Mouse (Mus musculus): ENCODE results near the gene Ecm2.

Gene Ecm2

GRCm38 (mm10) chr13:49504510-49504909 is at the start of gene Ecm2:
Gene Ecm2, plus strand, starts transcription at chr13:49504810.
- no peak for DNase-seq

- DNase-seq = no peak
Observed at GRCm38 (mm10) chr13:49460276-49460675, 44.3 kb upstream of the Ecm2 start.

- DNase-seq = no peak
Observed at GRCm38 (mm10) chr13:49460692-49461414, 43.8 kb upstream of the Ecm2 start.

- DNase-seq = no peak
Observed at GRCm38 (mm10) chr13:49461458-49462132, 43.0 kb upstream of the Ecm2 start.

GRCm38 (mm10) chr13:49462921-49463320 is 41.7 kb upstream of the Ecm2 start:
- DNase-seq = no peak

- DNase-seq = no peak
Observed at GRCm38 (mm10) chr13:49465875-49466274, 38.7 kb upstream of the Ecm2 start.

- no peak for DNase-seq
Observed at GRCm38 (mm10) chr13:49466393-49467075, 38.1 kb upstream of the Ecm2 start.

GRCm38 (mm10) chr13:49467585-49467984 is 37.0 kb upstream of the Ecm2 start:
- no peak for DNase-seq

GRCm38 (mm10) chr13:49469002-49469401 is 35.6 kb upstream of the Ecm2 start:
- no peak for DNase-seq

- no peak for DNase-seq
Observed at GRCm38 (mm10) chr13:49470319-49470718, 34.3 kb upstream of the Ecm2 start.

- DNase-seq = no peak
Observed at GRCm38 (mm10) chr13:49470806-49471205, 33.8 kb upstream of the Ecm2 start.

GRCm38 (mm10) chr13:49471981-49472675 is 32.5 kb upstream of the Ecm2 start:
- no peak for DNase-seq

- DNase-seq = no peak
Observed at GRCm38 (mm10) chr13:49472676-49473005, 32.0 kb upstream of the Ecm2 start.

- DNase-seq = no peak
Observed at GRCm38 (mm10) chr13:49477887-49478286, 26.7 kb upstream of the Ecm2 start.

- no peak for DNase-seq
Observed at GRCm38 (mm10) chr13:49478851-49479374, 25.7 kb upstream of the Ecm2 start.

- DNase-seq = no peak
Observed at GRCm38 (mm10) chr13:49479399-49479798, 25.2 kb upstream of the Ecm2 start.

GRCm38 (mm10) chr13:49480057-49480456 is 24.6 kb upstream of the Ecm2 start:
- no peak for DNase-seq

GRCm38 (mm10) chr13:49480551-49480950 is 24.1 kb upstream of the Ecm2 start:
- no peak for DNase-seq

- no peak for DNase-seq
Observed at GRCm38 (mm10) chr13:49485388-49485787, 19.2 kb upstream of the Ecm2 start.

GRCm38 (mm10) chr13:49492376-49493368 is 11.9 kb upstream of the Ecm2 start, which contains the start of gene Tes3-ps:
Gene Tes3-ps, plus strand, starts transcription at chr13:49493318.
- no peak for DNase-seq

- DNase-seq = no peak
Observed at GRCm38 (mm10) chr13:49505776-49506175, 1.2 kb downstream of the Ecm2 start.

- no peak for DNase-seq
Observed at GRCm38 (mm10) chr13:49507176-49507575, 2.6 kb downstream of the Ecm2 start.
